Mouse (Mus musculus): ENCODE measurements around the gene Pth2. TPM values are rescaled to one million over a fixed set of nuclear protein-coding genes. Genes with fewer than 3 reads are reported as not detected.
A peak's percentile ranks its signal among the peaks of the same experiment; 100 is the strongest.
"Not testable (repeated sequence)": the region's sequence is repeated elsewhere in the genome, so short reads cannot be mapped to it uniquely, and the experiment has no call there.

The Pth2 gene
- polyA plus RNA-seq, 1 experiment from 2014 or later = not detected

DNA sequence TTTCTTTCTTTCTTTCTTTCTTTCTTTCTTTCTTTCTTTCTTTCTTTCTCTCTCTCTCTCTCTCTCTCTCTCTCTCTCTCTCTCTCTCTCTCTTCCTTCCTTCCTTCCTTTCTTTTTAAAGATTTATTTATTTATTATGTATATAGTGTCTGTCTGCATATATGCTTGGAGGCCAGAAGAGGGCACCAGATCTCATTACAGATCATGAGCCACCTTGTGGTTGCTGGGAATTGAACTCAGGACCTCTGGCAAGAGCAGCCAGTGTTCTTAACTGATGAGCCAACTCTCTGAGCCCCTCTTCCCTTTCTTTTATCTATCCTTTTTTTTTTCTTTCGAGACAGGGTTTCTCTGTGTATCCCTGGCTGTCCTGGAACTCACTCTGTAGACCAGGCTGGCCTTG, 7.0 kb upstream of the Pth2 start:
- H3K27me3 ChIP-seq (replicated peaks; ENCODE audit: control insufficient read depth, insufficient read depth, low read length) = peaks cover 63% of the 10 kb centered on the region
- not testable (repeated sequence) for H3K9ac ChIP-seq (ENCODE audit: low read depth, low read length); ATAC-seq (ENCODE audit: low read depth); DNase-seq (ENCODE audit: low spot score); H3K4me3 ChIP-seq (ENCODE audit: low read depth, low read length); H3K27ac ChIP-seq (replicated peaks; ENCODE audit: low read depth, low read length); H3K4me2 ChIP-seq (ENCODE audit: low read depth, low read length); H3K36me3 ChIP-seq (ENCODE audit: control insufficient read depth, insufficient read depth, low read length); H3K4me1 ChIP-seq (ENCODE audit: control insufficient read depth, insufficient read depth, low read length)
- H3K9me3 ChIP-seq (ENCODE audit: control insufficient read depth, low read length) = peaks cover 17% of the 10 kb centered on the region
- WGBS = 73% methylated on average over 1 of the region's 1 CpGs

GRCm38 (mm10) chr7:45174567-45175280, 6.1 kb upstream of the Pth2 start:
- ATAC-seq (ENCODE audit: low read depth) = peak; percentile 35
- Histone ChIP-seq H3K27ac (replicated peaks; ENCODE audit: low read depth, low read length) (no peak overlapping the region), H3K4me3 (ENCODE audit: low read depth, low read length) (peak overlapping the region; percentile 4; the same call in 1 of the 2 replicates)

GRCm38 (mm10) chr7:45175398-45175797, 5.4 kb upstream of the Pth2 start:
- DNase-seq (ENCODE audit: low spot score) (no peak), ATAC-seq (ENCODE audit: low read depth) (no peak)
- Histone ChIP-seq H3K9ac (ENCODE audit: low read depth, low read length) (no peak overlapping the region), H3K36me3 (ENCODE audit: control insufficient read depth, insufficient read depth, low read length) (no peaks in the 10 kb centered on the region), H3K27ac (replicated peaks; ENCODE audit: low read depth, low read length) (no peak overlapping the region), H3K4me1 (ENCODE audit: control insufficient read depth, insufficient read depth, low read length) (no peaks in the 10 kb centered on the region), H3K4me3 (ENCODE audit: low read depth, low read length) (no peak overlapping the region), H3K9me3 (ENCODE audit: control insufficient read depth, low read length) (peaks cover under 1% of the 10 kb centered on the region; the same call in 1 of the 2 replicates), H3K4me2 (ENCODE audit: low read depth, low read length) (no peak overlapping the region), H3K27me3 (replicated peaks; ENCODE audit: control insufficient read depth, insufficient read depth, low read length) (peaks cover 66% of the 10 kb centered on the region)
- WGBS = under 1% methylated on average over 13 of the region's 13 CpGs

More at GRCm38 (mm10) chr7:45174567-45175280, 6.1 kb upstream of the Pth2 start:
- Histone ChIP-seq H3K4me1 (ENCODE audit: control insufficient read depth, insufficient read depth, low read length) (no peaks in the 10 kb centered on the region), H3K4me2 (ENCODE audit: low read depth, low read length) (peak overlapping the region; percentile 28), H3K9me3 (ENCODE audit: control insufficient read depth, low read length) (peaks cover 7% of the 10 kb centered on the region), H3K9ac (ENCODE audit: low read depth, low read length) (no peak overlapping the region), H3K27me3 (replicated peaks; ENCODE audit: control insufficient read depth, insufficient read depth, low read length) (peaks cover 63% of the 10 kb centered on the region), H3K36me3 (ENCODE audit: control insufficient read depth, insufficient read depth, low read length) (no peaks in the 10 kb centered on the region)
- WGBS = 4% methylated on average over 25 of the region's 29 CpGs
- no peak for DNase-seq (ENCODE audit: low spot score)

GRCm38 (mm10) chr7:45175929-45176328, 4.9 kb upstream of the Pth2 start:
- 2% methylated on average over 20 of the region's 23 CpGs for WGBS
- no peaks in the 10 kb centered on the region for H3K36me3 ChIP-seq (ENCODE audit: control insufficient read depth, insufficient read depth, low read length)
- DNase-seq (ENCODE audit: low spot score) = no peak
- peak overlapping the region; percentile 40; the same call in 1 of the 2 replicates for H3K9ac ChIP-seq (ENCODE audit: low read depth, low read length)
- no peak for ATAC-seq (ENCODE audit: low read depth)
- no peak overlapping the region for H3K27ac ChIP-seq (replicated peaks; ENCODE audit: low read depth, low read length)
- H3K9me3 ChIP-seq (ENCODE audit: control insufficient read depth, low read length) = no peaks in the 10 kb centered on the region
- peaks cover 71% of the 10 kb centered on the region for H3K27me3 ChIP-seq (replicated peaks; ENCODE audit: control insufficient read depth, insufficient read depth, low read length)
- peak overlapping the region; percentile 42 for H3K4me2 ChIP-seq (ENCODE audit: low read depth, low read length)
- H3K4me3 ChIP-seq (ENCODE audit: low read depth, low read length) = peak overlapping the region; percentile 13
- no peaks in the 10 kb centered on the region for H3K4me1 ChIP-seq (ENCODE audit: control insufficient read depth, insufficient read depth, low read length)

- peaks cover 75% of the 10 kb centered on the region for H3K27me3 ChIP-seq (replicated peaks; ENCODE audit: control insufficient read depth, insufficient read depth, low read length)
- no peaks in the 10 kb centered on the region for H3K36me3 ChIP-seq (ENCODE audit: control insufficient read depth, insufficient read depth, low read length)
- no peak overlapping the region for H3K27ac ChIP-seq (replicated peaks; ENCODE audit: low read depth, low read length)
- peak overlapping the region; percentile 13 for H3K4me3 ChIP-seq (ENCODE audit: low read depth, low read length)
- DNase-seq (ENCODE audit: low spot score) (no peak), ATAC-seq (ENCODE audit: low read depth) (no peak)
- H3K4me1 ChIP-seq (ENCODE audit: control insufficient read depth, insufficient read depth, low read length) = no peaks in the 10 kb centered on the region
- H3K9me3 ChIP-seq (ENCODE audit: control insufficient read depth, low read length) = no peaks in the 10 kb centered on the region
- peak overlapping the region; percentile 40; the same call in 1 of the 2 replicates for H3K9ac ChIP-seq (ENCODE audit: low read depth, low read length)
- 4% methylated on average over 27 of the region's 31 CpGs for WGBS
- peak overlapping the region; percentile 42 for H3K4me2 ChIP-seq (ENCODE audit: low read depth, low read length)
Measured at GRCm38 (mm10) chr7:45176356-45176755, 4.4 kb upstream of the Pth2 start.

- H3K4me1 ChIP-seq (ENCODE audit: control insufficient read depth, insufficient read depth, low read length) = 0 out of 2 replicates have a peak, but pooled peaks cover 4% of the 10 kb centered on the region
- no peak overlapping the region for H3K27ac ChIP-seq (replicated peaks; ENCODE audit: low read depth, low read length)
- no peaks in the 10 kb centered on the region for H3K9me3 ChIP-seq (ENCODE audit: control insufficient read depth, low read length)
- no peak for DNase-seq (ENCODE audit: low spot score)
- WGBS = 22% methylated on average over 7 of the region's 7 CpGs
- no peak overlapping the region for H3K4me2 ChIP-seq (ENCODE audit: low read depth, low read length)
- H3K27me3 ChIP-seq (replicated peaks; ENCODE audit: control insufficient read depth, insufficient read depth, low read length) = peaks cover 97% of the 10 kb centered on the region
- H3K36me3 ChIP-seq (ENCODE audit: control insufficient read depth, insufficient read depth, low read length) = no peaks in the 10 kb centered on the region
- ATAC-seq (ENCODE audit: low read depth) = no peak
- H3K4me3 ChIP-seq (ENCODE audit: low read depth, low read length) = no peak overlapping the region
- H3K9ac ChIP-seq (ENCODE audit: low read depth, low read length) = no peak overlapping the region
Measured at GRCm38 (mm10) chr7:45178550-45178949, 2.2 kb upstream of the Pth2 start.

GRCm38 (mm10) chr7:45179469-45179868, 1.3 kb upstream of the Pth2 start, which contains the start of gene Gfy:
Gfy (minus strand) TSS chr7:45179569.
- ATAC-seq (ENCODE audit: low read depth) (0 out of 2 replicates have a peak, but pooled peaks have one; percentile 15), DNase-seq (ENCODE audit: low spot score) (no peak)
- 29% methylated on average over 7 of the region's 7 CpGs for WGBS

GRCm38 (mm10) chr7:45181540-45181939, 745 bp downstream of the Pth2 start:
- WGBS = 6% methylated on average over 9 of the region's 35 CpGs
- H3K4me3 ChIP-seq (ENCODE audit: low read depth, low read length) = peak overlapping the region; percentile 30
- ATAC-seq (ENCODE audit: low read depth) (no peak), DNase-seq (ENCODE audit: low spot score) (no peak)
- H3K9ac ChIP-seq (ENCODE audit: low read depth, low read length) = no peak overlapping the region
- H3K27me3 ChIP-seq (replicated peaks; ENCODE audit: control insufficient read depth, insufficient read depth, low read length) = peaks cover 92% of the 10 kb centered on the region
- no peaks in the 10 kb centered on the region for H3K36me3 ChIP-seq (ENCODE audit: control insufficient read depth, insufficient read depth, low read length)
- H3K4me1 ChIP-seq (ENCODE audit: control insufficient read depth, insufficient read depth, low read length) = 0 out of 2 replicates have a peak, but pooled peaks cover 4% of the 10 kb centered on the region
- no peaks in the 10 kb centered on the region for H3K9me3 ChIP-seq (ENCODE audit: control insufficient read depth, low read length)
- no peak overlapping the region for H3K27ac ChIP-seq (replicated peaks; ENCODE audit: low read depth, low read length)
- 0 out of 2 replicates have a peak overlapping the region, but pooled peaks have one; percentile 12 for H3K4me2 ChIP-seq (ENCODE audit: low read depth, low read length)

More at GRCm38 (mm10) chr7:45179469-45179868, 1.3 kb upstream of the Pth2 start, which contains the start of gene Gfy:
- Histone ChIP-seq H3K27me3 (replicated peaks; ENCODE audit: control insufficient read depth, insufficient read depth, low read length) (peaks cover 100% of the 10 kb centered on the region), H3K36me3 (ENCODE audit: control insufficient read depth, insufficient read depth, low read length) (no peaks in the 10 kb centered on the region), H3K4me3 (ENCODE audit: low read depth, low read length) (no peak within 1 kb of the TSS), H3K9me3 (ENCODE audit: control insufficient read depth, low read length) (no peaks in the 10 kb centered on the region), H3K9ac (ENCODE audit: low read depth, low read length) (no peak within 1 kb of the TSS), H3K27ac (replicated peaks; ENCODE audit: low read depth, low read length) (no peak within 1 kb of the TSS), H3K4me1 (ENCODE audit: control insufficient read depth, insufficient read depth, low read length) (0 out of 2 replicates have a peak, but pooled peaks cover 4% of the 10 kb centered on the region), H3K4me2 (ENCODE audit: low read depth, low read length) (no peak within 1 kb of the TSS)

Data from embryonic facial prominence, embryonic 14.5 days (tissue).